Mouse (Mus musculus): ENCODE data around the gene Nat10. TPM values are rescaled to one million over a fixed set of nuclear protein-coding genes. Genes with fewer than 3 reads are reported as not detected.

Gene Nat10
- polyA plus RNA-seq (2015; fragmentation: Nextera tagmentation; extraction: Ambion mirVana) = 17.7 and 19.5 TPM in 2 replicates

- DNase-seq (ENCODE audit: low spot score) = peak; percentile 100
Measured at GRCm38 (mm10) chr2:103760906-103761716, at the start of gene Nat10. TSS of gene Nat10 (minus strand) at chr2:103761270.

GRCm38 (mm10) chr2:103810412-103810811 is 49.3 kb upstream of the Nat10 start:
- no peak for DNase-seq (ENCODE audit: low spot score)

GRCm38 (mm10) chr2:103808466-103808865 is 47.4 kb upstream of the Nat10 start:
- DNase-seq (ENCODE audit: low spot score) = no peak

GRCm38 (mm10) chr2:103803770-103804530 is 42.9 kb upstream of the Nat10 start:
- DNase-seq (ENCODE audit: low spot score) = no peak

- DNase-seq (ENCODE audit: low spot score) = no peak
Measured at GRCm38 (mm10) chr2:103802422-103802821, 41.4 kb upstream of the Nat10 start.

GRCm38 (mm10) chr2:103797491-103798009 is 36.5 kb upstream of the Nat10 start, which contains the start of gene Caprin1:
TSS of gene Caprin1 (minus strand) at chr2:103797649.
- DNase-seq (ENCODE audit: low spot score) = peak; percentile 93

- peak; percentile 93 for DNase-seq (ENCODE audit: low spot score)
Measured at GRCm38 (mm10) chr2:103796861-103797466, 35.9 kb upstream of the Nat10 start.

GRCm38 (mm10) chr2:103796211-103796860 is 35.3 kb upstream of the Nat10 start:
- peak; percentile 60 for DNase-seq (ENCODE audit: low spot score)

- DNase-seq (ENCODE audit: low spot score) = peak; percentile 79
Measured at GRCm38 (mm10) chr2:103795843-103796210, 34.8 kb upstream of the Nat10 start.

- no peak for DNase-seq (ENCODE audit: low spot score)
Measured at GRCm38 (mm10) chr2:103792009-103792408, 30.9 kb upstream of the Nat10 start.

GRCm38 (mm10) chr2:103785735-103786134 is 24.7 kb upstream of the Nat10 start:
- no peak for DNase-seq (ENCODE audit: low spot score)

GRCm38 (mm10) chr2:103784621-103785020 is 23.6 kb upstream of the Nat10 start:
- DNase-seq (ENCODE audit: low spot score) = peak; percentile 30

- no peak for DNase-seq (ENCODE audit: low spot score)
Measured at GRCm38 (mm10) chr2:103762492-103762891, 1.4 kb upstream of the Nat10 start.

GRCm38 (mm10) chr2:103761993-103762392 is 923 bp upstream of the Nat10 start:
- DNase-seq (ENCODE audit: low spot score) = peak; percentile 3

- DNase-seq (ENCODE audit: low spot score) = no peak
Measured at GRCm38 (mm10) chr2:103760421-103760820, 649 bp downstream of the Nat10 start.

GRCm38 (mm10) chr2:103755458-103756085 is 5.5 kb downstream of the Nat10 start:
- no peak for DNase-seq (ENCODE audit: low spot score)

GRCm38 (mm10) chr2:103754614-103755013 is 6.5 kb downstream of the Nat10 start:
- peak; percentile 3 for DNase-seq (ENCODE audit: low spot score)

- no peak for DNase-seq (ENCODE audit: low spot score)
Measured at GRCm38 (mm10) chr2:103751771-103752170, 9.3 kb downstream of the Nat10 start.

GRCm38 (mm10) chr2:103749091-103749490 is 12.0 kb downstream of the Nat10 start:
- DNase-seq (ENCODE audit: low spot score) = no peak

GRCm38 (mm10) chr2:103747891-103748290 is 13.2 kb downstream of the Nat10 start:
- no peak for DNase-seq (ENCODE audit: low spot score)

GRCm38 (mm10) chr2:103746761-103747160 is 14.3 kb downstream of the Nat10 start:
- no peak for DNase-seq (ENCODE audit: low spot score)

Measured in thymus, postnatal 0 days (tissue).